Mouse (Mus musculus): ENCODE data around the gene Rxylt1.

The Rxylt1 gene

GRCm38 (mm10) chr10:122046511-122046903 is 50.7 kb downstream of the Rxylt1 start:
- intact Hi-C loops (cut with DNase I), result loop anchor here (2.0 kb wide), 1 partner anchor 210 kb away; no protein-coding TSS in a partner anchor

GRCm38 (mm10) chr10:122045946-122046345 is 51.2 kb downstream of the Rxylt1 start:
- intact Hi-C loops (cut with DNase I), result loop anchor here (2.0 kb wide), 1 partner anchor 209 kb away; no protein-coding TSS in a partner anchor

- intact Hi-C loops (cut with DNase I), result no loop called here
These were observed 52.2 kb downstream of the Rxylt1 start for GRCm38 (mm10) chr10:122044926-122045325.

GRCm38 (mm10) chr10:122040372-122040771 is 56.8 kb downstream of the Rxylt1 start:
- intact Hi-C loops (cut with DNase I), result no loop called here

- intact Hi-C loops (cut with DNase I), result no loop called here
These were observed 57.6 kb downstream of the Rxylt1 start for GRCm38 (mm10) chr10:122039566-122039965.

GRCm38 (mm10) chr10:122038554-122038953 is 58.6 kb downstream of the Rxylt1 start:
- intact Hi-C loops (cut with DNase I), result no loop called here

- intact Hi-C loops (cut with DNase I), result no loop called here
These were observed 63.9 kb downstream of the Rxylt1 start for GRCm38 (mm10) chr10:122033271-122033670.

GRCm38 (mm10) chr10:122030420-122030819 is 66.8 kb downstream of the Rxylt1 start:
- intact Hi-C loops (cut with DNase I), result no loop called here

GRCm38 (mm10) chr10:122029738-122030137 is 67.4 kb downstream of the Rxylt1 start:
- intact Hi-C loops (cut with DNase I), result no loop called here
